Mouse (Mus musculus) cerebellum, adult 2 months (tissue): ENCODE results near the gene Bcar1.

Experiments used
- CTCF ChIP-seq: fragments of 200-500 bp; IDR thresholded peaks from 2 replicates; pipeline ENCODE4 v1.5.1; 2011; ENCODE audit warnings: low read depth, mild to moderate bottlenecking, control low read depth, low read length, moderate library complexity, borderline replicate concordance; ENCODE audit not compliant: insufficient read depth
- POLR2A ChIP-seq: fragments of 200-500 bp; IDR thresholded peaks from 2 replicates; pipeline ENCODE4 v1.6.1; 2011; ENCODE audit warnings: low read length, control low read depth, borderline replicate concordance; ENCODE audit not compliant: insufficient read depth

- TF ChIP-seq CTCF (no peak), POLR2A (no peak)
Observed at GRCm38 (mm10) chr8:111731231-111731977, 12.2 kb downstream of the Bcar1 start.
